Mouse (Mus musculus) myocyte (in vitro differentiated cells): ENCODE results near the gene E4f1. TPM values are rescaled to one million over a fixed set of nuclear protein-coding genes. Genes with fewer than 3 reads are reported as not detected.
"Not testable (repeated sequence)": the region's sequence is repeated elsewhere in the genome, so short reads cannot be mapped to it uniquely, and the experiment has no call there.

Source experiments
- H3K27me3 ChIP-seq: one replicate; pipeline ENCODE4 v1.6.1; 2011; ENCODE audit not compliant: control insufficient read depth, insufficient read depth, insufficient read length
- H3K36me3 ChIP-seq: one replicate; pipeline ENCODE4 v1.6.1; 2011; ENCODE audit not compliant: control insufficient read depth, insufficient read depth
- H3K4me2 ChIP-seq: one replicate; pipeline ENCODE4 v1.6.1; 2011; ENCODE audit warnings: low read depth, control low read depth
- H3K4me3 ChIP-seq: one replicate; pipeline ENCODE4 v1.5.1; 2011; ENCODE audit warnings: mild to moderate bottlenecking, control low read depth, moderate library complexity
- H3K79me2 ChIP-seq: one replicate; pipeline ENCODE4 v1.6.1; 2011; ENCODE audit not compliant: control insufficient read depth, insufficient read depth
- H3ac ChIP-seq: one replicate; pipeline ENCODE4 v1.6.1; 2011; ENCODE audit not compliant: control insufficient read depth, insufficient read length
- CEBPB ChIP-seq: IDR thresholded peaks from 2 replicates; pipeline ENCODE4 v1.6.1; 2011; ENCODE audit warnings: mild to moderate bottlenecking, moderate library complexity; ENCODE audit not compliant: poor library complexity, insufficient read depth, severe bottlenecking
- E2F4 ChIP-seq: IDR thresholded peaks from one replicate; pipeline ENCODE4 v1.6.1; 2011; ENCODE audit warnings: mild to moderate bottlenecking, control low read depth, moderate library complexity; ENCODE audit not compliant: insufficient read depth
- MAX ChIP-seq: IDR thresholded peaks from one replicate; pipeline ENCODE4 v1.6.1; 2011; ENCODE audit warnings: low read depth, mild to moderate bottlenecking, control low read depth
- MYOD1 ChIP-seq, 3 experiments: IDR thresholded peaks; one replicate each; pipeline ENCODE4 v1.6.1; 2011; ENCODE audit warnings: control low read depth in 2 of 3, low read depth in 2 of 3, mild to moderate bottlenecking in 2 of 3, moderate library complexity in 1 of 3; ENCODE audit not compliant: insufficient read length in 2 of 3, control insufficient read depth in 1 of 3
- MYOG ChIP-seq, 3 experiments: IDR thresholded peaks; one replicate each; pipeline ENCODE4 v1.6.1; 2011; ENCODE audit warnings: control low read depth in 2 of 3, low read depth in 2 of 3, mild to moderate bottlenecking in 2 of 3; ENCODE audit not compliant: insufficient read length in 2 of 3, control insufficient read depth in 1 of 3, insufficient read depth in 1 of 3
- POLR2A ChIP-seq: IDR thresholded peaks from one replicate; pipeline ENCODE4 v1.6.1; 2011; ENCODE audit warnings: low read depth, mild to moderate bottlenecking, control low read depth, moderate library complexity; ENCODE audit not compliant: insufficient read length
- POLR2AphosphoS2 ChIP-seq: IDR thresholded peaks from one replicate; pipeline ENCODE4 v1.6.1; 2011; ENCODE audit warnings: low read depth, control low read depth; ENCODE audit not compliant: insufficient read length
- REST ChIP-seq: IDR thresholded peaks from one replicate; pipeline ENCODE4 v1.6.1; 2011; ENCODE audit warnings: mild to moderate bottlenecking, control low read depth, moderate library complexity; ENCODE audit not compliant: insufficient read depth, insufficient read length
- SRF ChIP-seq: IDR thresholded peaks from one replicate; pipeline ENCODE4 v1.6.1; 2011; ENCODE audit warnings: low read depth; ENCODE audit not compliant: control insufficient read depth, insufficient read length
- TCF12 ChIP-seq: IDR thresholded peaks from one replicate; pipeline ENCODE4 v1.6.1; 2011; ENCODE audit warnings: mild to moderate bottlenecking, control low read depth; ENCODE audit not compliant: poor library complexity, insufficient read depth, severe bottlenecking
- TCF3 ChIP-seq: IDR thresholded peaks from one replicate; pipeline ENCODE4 v1.6.1; 2011; ENCODE audit warnings: low read depth, control low read depth; ENCODE audit not compliant: insufficient read length
- USF1 ChIP-seq: IDR thresholded peaks from one replicate; pipeline ENCODE4 v1.6.1; 2011; ENCODE audit warnings: low read depth, mild to moderate bottlenecking, control low read depth, moderate library complexity
- polyA plus RNA-seq: library from polyadenylated mRNA; unstranded; fragments of >200 nt; fragmentation: generic; extraction: Trizol; gene quantifications from one replicate; pipeline ENCODE4 v1.2.1, GENCODE M21; 2012; ENCODE audit warnings: missing spikeins

E4f1 gene
- polyA plus RNA-seq, 1 experiment = 18.7 TPM

DNA sequence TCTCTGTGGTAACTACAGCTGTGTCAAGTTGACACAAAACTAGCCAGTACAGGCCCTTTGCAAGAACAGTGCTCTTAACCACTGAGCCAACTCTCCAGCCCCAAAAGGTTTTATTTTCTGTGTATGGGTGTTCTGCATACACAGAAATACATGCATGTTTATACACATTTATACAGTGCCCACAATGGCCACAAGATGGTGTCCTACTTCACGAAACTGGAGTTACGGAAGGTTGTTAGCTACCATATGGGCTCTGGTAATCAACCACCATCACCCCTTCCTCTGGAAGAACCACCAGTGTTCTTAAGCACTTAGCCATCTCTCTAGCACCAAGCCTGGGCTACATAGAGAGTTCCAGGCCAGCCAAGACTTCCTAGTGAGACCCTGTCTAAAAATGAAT lies 8.5 kb downstream of the E4f1 start:
- no peak overlapping the region for H3K4me3 ChIP-seq
- H3K79me2 ChIP-seq = no peaks in the 10 kb centered on the region
- no peak overlapping the region for H3K4me2 ChIP-seq
- H3ac ChIP-seq = no peak overlapping the region
- H3K27me3 ChIP-seq = no peaks in the 10 kb centered on the region
- TF ChIP-seq POLR2A (no peak), MAX (no peak), SRF (no peak), TCF12 (no peak), E2F4 (no peak), REST (no peak), POLR2AphosphoS2 (no peak), TCF3 (no peak), USF1 (no peak), MYOG (IDR thresholded peaks at IDR 0.05; ENCODE audit: control insufficient read depth in 1 of 3, insufficient read depth in 1 of 3, insufficient read length in 2 of 3, low read depth in 2 of 3) (no peak), MYOD1 (IDR thresholded peaks at IDR 0.05; ENCODE audit: control insufficient read depth in 1 of 3, insufficient read length in 2 of 3, low read depth in 2 of 3) (no peak), CEBPB (no peak)
- no peaks in the 10 kb centered on the region for H3K36me3 ChIP-seq

DNA sequence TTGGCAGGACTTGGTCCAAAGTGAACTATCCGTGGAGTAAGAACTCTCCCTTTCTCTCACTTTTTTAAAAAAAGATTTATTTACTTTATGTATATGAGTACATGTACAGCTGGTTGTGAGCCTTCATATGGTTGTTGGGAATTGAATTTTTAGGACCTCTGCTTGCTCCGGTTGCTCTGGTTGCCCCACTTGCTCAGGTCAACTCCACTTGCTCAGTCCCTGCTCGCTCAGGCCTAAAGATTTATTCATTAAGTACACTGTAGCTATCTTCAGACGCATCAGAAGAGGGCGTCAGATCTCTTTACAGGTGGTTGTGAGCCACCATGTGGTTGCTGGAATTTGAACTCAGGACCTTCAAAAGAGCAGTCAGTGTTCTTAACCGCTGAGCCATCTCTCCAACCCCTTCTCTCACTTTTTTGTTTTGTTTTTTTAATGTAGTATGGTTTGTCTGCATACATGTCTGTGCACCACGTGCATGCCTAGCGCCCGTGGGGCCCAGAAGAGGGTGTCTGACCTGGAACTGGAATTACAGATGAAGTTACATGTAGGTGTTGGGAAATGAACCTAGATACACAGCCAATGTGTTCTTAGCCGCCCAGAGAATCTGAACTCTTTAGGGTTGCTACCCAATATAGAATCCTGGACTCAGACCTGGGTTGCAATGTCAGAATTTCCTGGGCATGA lies 14.4 kb downstream of the E4f1 start:
- Histone ChIP-seq H3K4me2 (peak overlapping the region; percentile 36), H3K79me2 (peaks cover 25% of the 10 kb centered on the region), H3K4me3 (peak overlapping the region; percentile 75), H3ac (peak overlapping the region; percentile 57)
- H3K27me3 ChIP-seq, H3K36me3 ChIP-seq: not testable (repeated sequence)

DNA sequence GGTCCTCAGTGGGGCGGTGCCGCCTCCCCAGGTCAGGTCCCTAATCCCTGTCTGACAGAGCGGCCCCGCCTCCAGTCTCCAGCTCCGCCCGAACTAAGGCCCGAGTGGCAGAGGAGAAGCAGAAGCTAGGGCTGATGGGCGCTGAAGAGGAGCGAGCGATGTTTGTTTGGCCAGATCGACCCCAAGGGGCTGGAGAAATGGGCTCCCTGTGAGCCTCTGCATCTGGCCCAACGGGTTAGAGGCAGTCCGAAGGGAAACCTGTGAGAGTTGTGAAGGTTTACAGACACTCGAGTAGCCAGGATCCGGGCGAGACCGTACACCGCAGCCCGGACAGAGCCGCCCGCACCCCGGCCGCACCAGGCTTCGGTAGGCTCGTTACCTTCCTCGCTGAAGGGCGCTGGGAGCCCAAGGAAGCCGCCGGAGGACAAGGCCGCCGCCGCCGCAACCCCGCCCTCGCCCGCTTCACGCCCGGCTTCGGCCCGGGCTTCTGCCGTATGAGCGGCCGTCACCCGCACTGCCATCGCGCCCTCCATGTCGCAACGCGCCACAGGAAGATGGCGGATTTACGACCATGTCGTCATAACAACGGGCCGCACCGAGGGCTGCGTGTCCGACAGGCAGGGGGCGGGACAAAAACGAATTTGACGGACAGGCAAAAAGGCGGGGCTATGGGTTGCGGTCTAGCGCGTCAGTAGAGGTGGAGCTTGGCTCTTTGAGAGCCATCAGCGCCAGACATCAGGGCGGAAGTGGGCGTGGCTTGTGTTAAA lies 15.2 kb downstream of the E4f1 start:
- H3K79me2 ChIP-seq = peaks cover 25% of the 10 kb centered on the region
- H3K36me3 ChIP-seq = peaks cover 2% of the 10 kb centered on the region
- no peaks in the 10 kb centered on the region for H3K27me3 ChIP-seq
- no peak for TF ChIP-seq USF1
- TF ChIP-seq CEBPB = peak; percentile 69; the same call in 1 of the 2 replicates
- peak in 1 of 3 experiments; percentile 50 for TF ChIP-seq MYOG (IDR thresholded peaks at IDR 0.05; ENCODE audit: control insufficient read depth in 1 of 3, insufficient read depth in 1 of 3, insufficient read length in 2 of 3, low read depth in 2 of 3)
- peak; percentile 91 for TF ChIP-seq POLR2AphosphoS2
- TF ChIP-seq TCF3 = peak; percentile 1
- no peak for TF ChIP-seq E2F4
- TF ChIP-seq POLR2A = peak; percentile 89
- TF ChIP-seq SRF = peak; percentile 24
- TF ChIP-seq MYOD1 (IDR thresholded peaks at IDR 0.05; ENCODE audit: control insufficient read depth in 1 of 3, insufficient read length in 2 of 3, low read depth in 2 of 3) = peak in 1 of 3 experiments; percentile 30
- peak overlapping the region; percentile 75 for H3K4me3 ChIP-seq
- peak overlapping the region; percentile 57 for H3ac ChIP-seq
- peak overlapping the region; percentile 97 for H3K4me2 ChIP-seq

DNA sequence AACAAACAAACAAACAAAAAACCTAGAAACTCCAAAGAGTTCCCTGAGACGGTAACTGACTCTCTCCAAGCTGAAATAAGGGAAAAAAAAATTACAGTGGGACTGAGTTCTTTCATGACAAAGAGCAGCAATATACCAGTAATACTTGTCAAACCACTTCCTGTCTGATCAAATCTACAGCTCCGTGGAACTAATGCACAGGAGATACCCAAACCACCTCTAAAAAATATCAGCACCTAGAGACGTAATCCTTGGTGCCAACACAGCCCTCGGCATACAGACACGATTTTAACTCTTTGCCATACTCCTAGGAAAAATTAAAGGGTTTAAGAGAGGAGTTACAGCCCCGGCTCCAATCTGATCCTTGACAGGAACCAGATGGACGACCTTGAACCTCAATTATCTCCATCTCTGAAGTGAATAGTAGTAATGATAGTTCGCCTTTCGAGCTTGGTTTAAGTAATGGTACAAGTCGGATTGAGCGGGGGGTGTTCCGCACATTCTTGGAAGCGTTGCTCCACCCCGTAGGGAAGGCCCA lies 15.8 kb downstream of the E4f1 start:
- no peaks in the 10 kb centered on the region for H3K27me3 ChIP-seq
- H3K36me3 ChIP-seq = peaks cover 7% of the 10 kb centered on the region
- peak overlapping the region; percentile 57 for H3ac ChIP-seq
- peak overlapping the region; percentile 97 for H3K4me2 ChIP-seq
- peaks cover 25% of the 10 kb centered on the region for H3K79me2 ChIP-seq
- H3K4me3 ChIP-seq = peak overlapping the region; percentile 75
- TF ChIP-seq MAX (no peak), CEBPB (no peak), REST (no peak), USF1 (no peak), MYOD1 (IDR thresholded peaks at IDR 0.05; ENCODE audit: control insufficient read depth in 1 of 3, insufficient read length in 2 of 3, low read depth in 2 of 3) (no peak), TCF12 (no peak), E2F4 (no peak), POLR2A (no peak), SRF (no peak), TCF3 (no peak), MYOG (IDR thresholded peaks at IDR 0.05; ENCODE audit: control insufficient read depth in 1 of 3, insufficient read depth in 1 of 3, insufficient read length in 2 of 3, low read depth in 2 of 3) (no peak), POLR2AphosphoS2 (no peak)
